Mouse (Mus musculus): ENCODE data around the gene Prkca. TPM values are rescaled to one million over a fixed set of nuclear protein-coding genes. Genes with fewer than 3 reads are reported as not detected.

Prkca gene
- polyA plus RNA-seq, 1 experiment, result 2.8 TPM

DNA sequence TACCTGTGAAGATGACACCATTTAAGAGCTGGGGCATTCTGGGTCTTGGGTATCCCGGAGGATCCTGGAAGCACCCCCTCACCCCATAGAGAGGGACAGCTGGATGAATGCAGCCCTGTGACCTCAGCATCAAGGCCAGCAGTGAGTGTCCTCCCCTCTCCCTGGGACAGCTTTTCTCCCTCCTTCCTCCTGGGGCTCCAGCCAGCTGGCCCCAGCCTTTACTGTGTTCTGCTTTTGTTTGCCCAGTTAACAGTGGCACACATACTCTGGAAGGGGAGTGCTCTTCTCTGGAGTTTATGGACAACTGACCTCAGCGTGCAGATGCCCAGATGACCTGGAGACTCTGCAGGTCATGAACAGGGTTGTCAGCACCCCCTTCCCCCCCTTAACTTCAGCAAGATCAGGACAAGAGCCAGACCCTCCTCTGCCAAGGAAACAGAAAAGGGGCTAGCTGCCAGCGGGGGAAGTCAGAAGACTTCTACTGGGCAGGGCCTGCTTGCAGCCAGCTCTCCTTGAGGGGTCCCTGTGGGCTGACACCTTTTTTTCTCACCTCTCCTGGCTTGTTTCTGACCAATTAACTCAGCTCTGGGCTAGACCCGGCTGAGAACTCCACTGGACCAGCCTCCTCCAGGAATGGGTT is 439.6 kb downstream of the Prkca start:
- Histone ChIP-seq H3K4me3 (ENCODE audit: low read depth, low read length) (no peak overlapping the region), H3K4me1 (ENCODE audit: control insufficient read depth, insufficient read depth, low read length) (no peaks in the 10 kb centered on the region), H3K27me3 (ENCODE audit: control insufficient read depth, insufficient read depth, low read length, poor library complexity, severe bottlenecking) (no peaks in the 10 kb centered on the region), H3K9me3 (replicated peaks; ENCODE audit: control insufficient read depth, insufficient read depth, low read length, poor library complexity, severe bottlenecking) (no peaks in the 10 kb centered on the region), H3K27ac (ENCODE audit: insufficient read depth, low read length) (no peak overlapping the region), H3K36me3 (ENCODE audit: control insufficient read depth, insufficient read depth, low read length, poor library complexity, severe bottlenecking) (no peaks in the 10 kb centered on the region), H3K9ac (ENCODE audit: low read depth, poor library complexity, severe bottlenecking) (no peak overlapping the region)
- no peak for TF ChIP-seq POLR2A (IDR thresholded peaks at IDR 0.05; ENCODE audit: insufficient read depth, low read length)

DNA sequence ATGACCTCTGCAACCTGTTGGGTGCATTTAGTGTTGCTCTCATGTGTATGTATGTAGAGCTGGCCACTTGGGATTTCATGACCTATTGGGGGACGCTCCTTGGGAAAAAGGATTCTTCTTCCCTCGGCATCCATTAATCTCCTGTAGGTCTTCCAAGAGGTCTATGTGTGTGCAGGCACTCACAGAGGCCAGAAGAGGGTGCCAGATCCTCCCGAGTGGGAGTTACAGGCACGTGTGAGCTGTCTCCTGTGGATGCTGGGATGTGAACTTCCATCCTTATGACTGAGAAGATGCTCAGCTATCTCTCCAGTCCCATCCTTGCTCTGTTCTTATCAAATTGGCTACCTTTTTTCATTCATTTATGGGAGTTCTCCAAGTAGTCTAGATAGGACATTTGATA is 443.3 kb downstream of the Prkca start:
- H3K36me3 ChIP-seq (ENCODE audit: control insufficient read depth, insufficient read depth, low read length, poor library complexity, severe bottlenecking), result no peaks in the 10 kb centered on the region
- no peaks in the 10 kb centered on the region for H3K27me3 ChIP-seq (ENCODE audit: control insufficient read depth, insufficient read depth, low read length, poor library complexity, severe bottlenecking)
- no peak overlapping the region for H3K27ac ChIP-seq (ENCODE audit: insufficient read depth, low read length)
- H3K9me3 ChIP-seq (replicated peaks; ENCODE audit: control insufficient read depth, insufficient read depth, low read length, poor library complexity, severe bottlenecking), result no peaks in the 10 kb centered on the region
- H3K4me3 ChIP-seq (ENCODE audit: low read depth, low read length), result no peak overlapping the region
- H3K9ac ChIP-seq (ENCODE audit: low read depth, poor library complexity, severe bottlenecking), result no peak overlapping the region
- H3K4me1 ChIP-seq (ENCODE audit: control insufficient read depth, insufficient read depth, low read length), result no peaks in the 10 kb centered on the region
- TF ChIP-seq EP300 (IDR thresholded peaks at IDR 0.05; ENCODE audit: insufficient read depth, low read depth, low read length) (no peak), CTCF (IDR thresholded peaks at IDR 0.05; ENCODE audit: low read depth, low read length) (peak; percentile 59)

DNA sequence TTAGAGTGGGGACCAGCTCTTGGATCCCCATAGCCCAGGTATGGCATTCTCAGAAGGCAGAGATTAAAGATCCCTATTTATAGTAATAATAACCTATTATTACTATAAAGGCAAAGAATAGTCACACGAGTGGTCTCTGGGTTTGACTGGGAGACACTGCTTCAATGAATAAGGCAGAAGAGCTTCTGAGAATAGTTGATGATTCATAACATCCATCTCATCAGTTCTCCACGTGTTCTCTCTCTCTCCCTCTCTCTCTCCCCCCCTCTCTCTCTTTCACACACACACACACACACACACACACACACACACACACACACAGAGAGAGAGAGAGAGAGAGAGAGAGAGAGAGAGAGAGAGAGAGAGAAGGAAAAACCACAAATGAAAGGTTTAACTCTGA is 445.0 kb downstream of the Prkca start:
- Histone ChIP-seq H3K27ac (ENCODE audit: insufficient read depth, low read length) (no peak overlapping the region), H3K27me3 (ENCODE audit: control insufficient read depth, insufficient read depth, low read length, poor library complexity, severe bottlenecking) (no peaks in the 10 kb centered on the region), H3K9ac (ENCODE audit: low read depth, poor library complexity, severe bottlenecking) (no peak overlapping the region), H3K4me1 (ENCODE audit: control insufficient read depth, insufficient read depth, low read length) (no peaks in the 10 kb centered on the region), H3K4me3 (ENCODE audit: low read depth, low read length) (no peak overlapping the region), H3K9me3 (replicated peaks; ENCODE audit: control insufficient read depth, insufficient read depth, low read length, poor library complexity, severe bottlenecking) (no peaks in the 10 kb centered on the region), H3K36me3 (ENCODE audit: control insufficient read depth, insufficient read depth, low read length, poor library complexity, severe bottlenecking) (no peaks in the 10 kb centered on the region)
- no peak for TF ChIP-seq CTCF (IDR thresholded peaks at IDR 0.05; ENCODE audit: low read depth, low read length)
- TF ChIP-seq POLR2A (IDR thresholded peaks at IDR 0.05; ENCODE audit: insufficient read depth, low read length), result no peak
- no peak for TF ChIP-seq EP300 (IDR thresholded peaks at IDR 0.05; ENCODE audit: insufficient read depth, low read depth, low read length)

DNA sequence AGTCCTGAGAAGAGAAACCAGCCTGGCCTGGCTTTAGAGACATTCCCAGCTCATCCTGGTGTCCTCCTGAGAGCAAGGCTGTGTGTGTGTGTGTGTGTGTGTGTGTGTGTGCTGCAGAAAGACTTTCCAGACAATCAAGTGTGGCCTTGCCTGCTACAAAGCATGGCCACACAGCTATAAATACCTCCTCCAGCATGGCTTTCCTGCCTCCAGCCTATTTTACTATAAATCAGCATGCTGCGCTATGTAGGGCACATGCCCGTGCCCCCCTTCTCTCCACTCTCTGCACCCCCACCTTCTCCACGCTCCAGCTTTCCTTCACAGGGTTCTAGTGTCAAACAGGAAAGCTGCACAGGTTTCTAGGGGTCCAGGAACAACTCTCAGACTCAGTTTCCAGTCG is 448.1 kb downstream of the Prkca start:
- Histone ChIP-seq H3K4me1 (ENCODE audit: control insufficient read depth, insufficient read depth, low read length) (no peaks in the 10 kb centered on the region), H3K36me3 (ENCODE audit: control insufficient read depth, insufficient read depth, low read length, poor library complexity, severe bottlenecking) (no peaks in the 10 kb centered on the region), H3K9me3 (replicated peaks; ENCODE audit: control insufficient read depth, insufficient read depth, low read length, poor library complexity, severe bottlenecking) (no peaks in the 10 kb centered on the region), H3K9ac (ENCODE audit: low read depth, poor library complexity, severe bottlenecking) (no peak overlapping the region), H3K27ac (ENCODE audit: insufficient read depth, low read length) (no peak overlapping the region), H3K27me3 (ENCODE audit: control insufficient read depth, insufficient read depth, low read length, poor library complexity, severe bottlenecking) (no peaks in the 10 kb centered on the region), H3K4me3 (ENCODE audit: low read depth, low read length) (no peak overlapping the region)
- no peak for TF ChIP-seq EP300 (IDR thresholded peaks at IDR 0.05; ENCODE audit: insufficient read depth, low read depth, low read length)
- no peak for TF ChIP-seq CTCF (IDR thresholded peaks at IDR 0.05; ENCODE audit: low read depth, low read length)
- no peak for TF ChIP-seq POLR2A (IDR thresholded peaks at IDR 0.05; ENCODE audit: insufficient read depth, low read length)

DNA sequence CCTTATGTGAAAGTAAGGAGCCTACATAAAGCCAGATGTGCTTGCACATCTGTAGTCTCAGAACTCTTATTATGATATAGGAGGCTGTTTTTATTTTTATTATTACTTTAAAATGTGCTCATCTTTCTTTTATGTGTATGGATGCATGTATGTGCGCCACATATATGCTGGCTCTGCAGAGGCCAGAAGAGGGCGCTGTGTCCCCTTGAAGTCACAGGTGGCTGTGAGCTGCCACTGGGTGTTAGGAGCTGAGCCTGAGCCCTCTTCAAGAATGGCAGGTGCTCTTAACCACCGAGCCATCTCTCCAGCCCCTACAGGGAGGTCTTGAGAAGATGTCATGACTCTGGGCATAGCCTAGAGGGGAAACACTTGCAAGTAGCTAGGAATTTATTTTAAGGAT is 452.4 kb downstream of the Prkca start:
- Histone ChIP-seq H3K4me1 (ENCODE audit: control insufficient read depth, insufficient read depth, low read length) (no peaks in the 10 kb centered on the region), H3K27me3 (ENCODE audit: control insufficient read depth, insufficient read depth, low read length, poor library complexity, severe bottlenecking) (no peaks in the 10 kb centered on the region), H3K27ac (ENCODE audit: insufficient read depth, low read length) (no peak overlapping the region), H3K36me3 (ENCODE audit: control insufficient read depth, insufficient read depth, low read length, poor library complexity, severe bottlenecking) (no peaks in the 10 kb centered on the region), H3K9me3 (replicated peaks; ENCODE audit: control insufficient read depth, insufficient read depth, low read length, poor library complexity, severe bottlenecking) (no peaks in the 10 kb centered on the region), H3K4me3 (ENCODE audit: low read depth, low read length) (no peak overlapping the region), H3K9ac (ENCODE audit: low read depth, poor library complexity, severe bottlenecking) (no peak overlapping the region)
- TF ChIP-seq POLR2A (IDR thresholded peaks at IDR 0.05; ENCODE audit: insufficient read depth, low read length) (no peak), EP300 (IDR thresholded peaks at IDR 0.05; ENCODE audit: insufficient read depth, low read depth, low read length) (no peak), CTCF (IDR thresholded peaks at IDR 0.05; ENCODE audit: low read depth, low read length) (peak; percentile 40)

DNA sequence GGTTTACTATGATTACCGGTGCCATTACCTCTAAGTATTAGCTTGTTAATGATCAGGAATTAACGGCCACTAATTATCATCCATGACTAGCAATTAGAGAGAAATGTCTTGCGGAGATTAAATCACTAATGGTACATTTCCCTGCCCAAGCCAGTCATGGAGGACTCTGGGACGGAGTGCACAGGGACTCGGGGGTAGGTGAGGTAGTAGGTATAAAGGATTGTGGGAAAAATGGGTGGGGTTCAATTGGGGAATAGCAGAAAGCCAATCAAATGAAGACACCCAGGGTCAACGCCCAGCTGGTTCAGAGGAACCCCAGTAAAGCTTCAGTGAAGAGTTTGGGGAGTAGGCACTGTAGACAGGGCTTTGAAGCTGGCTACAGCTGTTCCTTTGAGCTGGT is 456.4 kb downstream of the Prkca start:
- no peak overlapping the region for H3K9ac ChIP-seq (ENCODE audit: low read depth, poor library complexity, severe bottlenecking)
- H3K4me1 ChIP-seq (ENCODE audit: control insufficient read depth, insufficient read depth, low read length), result no peaks in the 10 kb centered on the region
- no peaks in the 10 kb centered on the region for H3K27me3 ChIP-seq (ENCODE audit: control insufficient read depth, insufficient read depth, low read length, poor library complexity, severe bottlenecking)
- H3K36me3 ChIP-seq (ENCODE audit: control insufficient read depth, insufficient read depth, low read length, poor library complexity, severe bottlenecking), result no peaks in the 10 kb centered on the region
- TF ChIP-seq EP300 (IDR thresholded peaks at IDR 0.05; ENCODE audit: insufficient read depth, low read depth, low read length), result no peak
- TF ChIP-seq CTCF (IDR thresholded peaks at IDR 0.05; ENCODE audit: low read depth, low read length), result no peak
- TF ChIP-seq POLR2A (IDR thresholded peaks at IDR 0.05; ENCODE audit: insufficient read depth, low read length), result no peak
- no peak overlapping the region for H3K4me3 ChIP-seq (ENCODE audit: low read depth, low read length)
- no peaks in the 10 kb centered on the region for H3K9me3 ChIP-seq (replicated peaks; ENCODE audit: control insufficient read depth, insufficient read depth, low read length, poor library complexity, severe bottlenecking)
- H3K27ac ChIP-seq (ENCODE audit: insufficient read depth, low read length), result no peak overlapping the region

Other genes with a start within 250 kb of the Prkca start
- not detected in 2 replicates for gene Apoh, start 574 bp downstream of the Prkca start, polyA plus RNA-seq (2011; ENCODE audit: insufficient read depth, insufficient read length, low read depth, missing spikeins)
- gene Cep112, start 81.3 kb upstream of the Prkca start, polyA plus RNA-seq (2011; ENCODE audit: insufficient read depth, insufficient read length, low read depth, missing spikeins), result 15.5 and 17.0 TPM in 2 replicates